Mouse (Mus musculus) C2C12 (cell line): ENCODE measurements around the gene Tmem181a. TPM values are rescaled to one million over a fixed set of nuclear protein-coding genes. Genes with fewer than 3 reads are reported as not detected.
"Not testable (repeated sequence)": the region's sequence is repeated elsewhere in the genome, so short reads cannot be mapped to it uniquely, and the experiment has no call there.

Source experiments
- H3K27me3 ChIP-seq: one replicate; pipeline ENCODE4 v1.6.1; 2011; ENCODE audit not compliant: control insufficient read depth, insufficient read depth, insufficient read length
- H3K36me3 ChIP-seq: one replicate; pipeline ENCODE4 v1.6.1; 2011; ENCODE audit not compliant: control insufficient read depth, insufficient read depth
- H3K4me3 ChIP-seq: one replicate; pipeline ENCODE4 v1.5.1; 2011; ENCODE audit warnings: mild to moderate bottlenecking, control low read depth; ENCODE audit not compliant: poor library complexity, insufficient read depth, severe bottlenecking
- H3K79me2 ChIP-seq: one replicate; pipeline ENCODE4 v1.6.1; 2011; ENCODE audit not compliant: control insufficient read depth, insufficient read depth
- H3K79me3 ChIP-seq: one replicate; pipeline ENCODE4 v1.6.1; 2011; ENCODE audit warnings: low read depth, control low read depth
- H3ac ChIP-seq: one replicate; pipeline ENCODE3; 2011; ENCODE audit warnings: low read depth; ENCODE audit not compliant: control insufficient read depth, insufficient read length
- CEBPB ChIP-seq: IDR thresholded peaks from one replicate; pipeline ENCODE4 v1.6.1; 2011; ENCODE audit warnings: low read depth, mild to moderate bottlenecking, control low read depth, moderate library complexity
- CTCF ChIP-seq: IDR thresholded peaks from one replicate; pipeline ENCODE4 v1.5.1; 2011; ENCODE audit not compliant: control insufficient read depth, insufficient read depth, insufficient read length
- FOSL1 ChIP-seq: IDR thresholded peaks from one replicate; pipeline ENCODE4 v1.8.0; 2011; ENCODE audit warnings: mild to moderate bottlenecking, low read length; ENCODE audit not compliant: poor library complexity, insufficient read depth, severe bottlenecking
- MAX ChIP-seq: IDR thresholded peaks from one replicate; pipeline ENCODE4 v1.6.1; 2011; ENCODE audit warnings: mild to moderate bottlenecking, control low read depth
- MYOD1 ChIP-seq: IDR thresholded peaks from one replicate; pipeline ENCODE4 v1.6.1; 2011; ENCODE audit warnings: low read depth; ENCODE audit not compliant: control insufficient read depth, insufficient read length
- MYOG ChIP-seq: IDR thresholded peaks from one replicate; pipeline ENCODE4 v1.6.1; 2011; ENCODE audit not compliant: control insufficient read depth, insufficient read length; ENCODE audit errors: extremely low read depth
- USF1 ChIP-seq: IDR thresholded peaks from one replicate; pipeline ENCODE4 v1.6.1; 2011; ENCODE audit warnings: low read depth, mild to moderate bottlenecking, control low read depth, moderate library complexity
- long read RNA-seq, 2 experiments: library from polyadenylated mRNA; unstranded; transcript quantifications; one replicate each; pipeline ENCODE4 v2.0.0; 2019 to 2020
- polyA plus RNA-seq: library from polyadenylated mRNA; unstranded; fragments of >200 nt; fragmentation: generic; extraction: Trizol; gene quantifications from one replicate; pipeline ENCODE4 v1.2.1, GENCODE M21; 2012; ENCODE audit warnings: missing spikeins

Tmem181a gene
- polyA plus RNA-seq = 7.1 TPM
- long read RNA-seq, experiment 1, full-length matches to known transcripts = 28 of 46 reads
- long read RNA-seq, experiment 1, partial matches to known transcripts = 2 of 46 reads
- long read RNA-seq, experiment 1, other reads (novel, unspliced or antisense) = 16 of 46 reads
- long read RNA-seq, experiment 2, full-length matches to known transcripts = 99 of 113 reads
- long read RNA-seq, experiment 2, partial matches to known transcripts = 2 of 113 reads
- long read RNA-seq, experiment 2, other reads (novel, unspliced or antisense) = 12 of 113 reads

- not testable (repeated sequence) for H3K36me3 ChIP-seq, H3ac ChIP-seq, H3K27me3 ChIP-seq, H3K79me3 ChIP-seq, H3K4me3 ChIP-seq, H3K79me2 ChIP-seq
Measured at GRCm38 (mm10) chr17:6256400-6257069, at the start of gene Tmem181a. Gene Tmem181a (plus strand): TSS chr17:6256860.

GRCm38 (mm10) chr17:6211721-6212120 lies 44.9 kb upstream of the Tmem181a start:
- Histone ChIP-seq H3K4me3 (no peak overlapping the region), H3K36me3 (peaks cover 56% of the 10 kb centered on the region), H3ac (no peak overlapping the region), H3K27me3 (no peaks in the 10 kb centered on the region), H3K79me2 (no peaks in the 10 kb centered on the region), H3K79me3 (no peaks in the 10 kb centered on the region)
- TF ChIP-seq MYOG = no peak
- TF ChIP-seq MAX = no peak
- TF ChIP-seq USF1 = no peak
- TF ChIP-seq CEBPB = no peak
- TF ChIP-seq CTCF = no peak
- no peak for TF ChIP-seq FOSL1
- TF ChIP-seq MYOD1 = no peak

DNA sequence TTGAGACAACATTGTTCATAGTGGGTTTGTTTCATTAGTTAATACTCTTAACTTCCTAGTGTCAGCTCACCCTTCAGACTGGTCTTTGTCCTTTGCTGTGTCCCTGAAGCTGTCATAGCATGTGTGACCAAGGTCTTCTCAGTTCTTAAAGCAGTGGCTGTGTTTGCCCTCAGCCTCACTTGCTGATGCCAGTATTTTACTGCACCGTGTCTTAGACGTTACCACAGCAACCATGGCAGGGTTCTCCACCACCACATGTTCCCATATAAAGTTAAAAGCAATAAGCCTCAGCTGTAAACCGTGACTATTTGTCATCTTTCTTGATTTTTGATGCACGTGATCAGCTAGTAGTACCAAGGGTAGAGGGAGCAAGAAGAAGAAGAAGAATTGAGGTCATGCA lies 41.0 kb upstream of the Tmem181a start:
- Histone ChIP-seq H3K27me3 (no peaks in the 10 kb centered on the region), H3K36me3 (peaks cover 51% of the 10 kb centered on the region), H3K4me3 (no peak overlapping the region), H3K79me2 (no peaks in the 10 kb centered on the region), H3ac (no peak overlapping the region), H3K79me3 (no peaks in the 10 kb centered on the region)
- TF ChIP-seq CEBPB (no peak), MYOG (no peak), FOSL1 (no peak), MAX (no peak), MYOD1 (no peak)

GRCm38 (mm10) chr17:6216514-6216913 lies 40.1 kb upstream of the Tmem181a start:
- H3ac ChIP-seq = no peak overlapping the region
- peaks cover 51% of the 10 kb centered on the region for H3K36me3 ChIP-seq
- H3K79me2 ChIP-seq = no peaks in the 10 kb centered on the region
- no peak overlapping the region for H3K4me3 ChIP-seq
- no peaks in the 10 kb centered on the region for H3K27me3 ChIP-seq
- H3K79me3 ChIP-seq = no peaks in the 10 kb centered on the region
- no peak for TF ChIP-seq FOSL1
- TF ChIP-seq MYOD1 = no peak
- TF ChIP-seq CTCF = no peak

- H3ac ChIP-seq, H3K4me3 ChIP-seq, H3K79me2 ChIP-seq, H3K36me3 ChIP-seq, H3K27me3 ChIP-seq, H3K79me3 ChIP-seq: not testable (repeated sequence)
Measured at GRCm38 (mm10) chr17:6232633-6233032, 24.0 kb upstream of the Tmem181a start.

- H3K79me3 ChIP-seq, H3ac ChIP-seq, H3K79me2 ChIP-seq, H3K27me3 ChIP-seq, H3K4me3 ChIP-seq, H3K36me3 ChIP-seq: not testable (repeated sequence)
Measured at GRCm38 (mm10) chr17:6251298-6251697, 5.4 kb upstream of the Tmem181a start.

DNA sequence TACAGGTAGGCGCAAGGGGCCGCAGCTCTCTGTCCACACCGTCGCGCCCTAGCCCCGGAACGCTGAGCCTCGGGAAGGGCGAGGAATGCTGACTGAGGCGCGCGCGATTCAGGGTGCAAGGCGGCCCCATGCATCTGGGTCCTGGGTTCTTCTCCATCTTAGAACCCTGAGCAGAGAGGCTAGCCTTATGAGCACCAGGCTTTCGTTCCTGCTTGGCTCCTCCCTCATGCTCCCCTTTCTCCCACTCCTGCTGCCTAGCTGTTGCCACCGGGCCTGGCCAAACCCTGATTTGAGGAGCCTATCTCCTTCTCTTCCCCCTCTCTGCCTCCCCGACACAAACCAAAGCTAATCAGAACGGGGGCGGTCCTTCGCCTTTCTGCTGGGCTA lies 403 bp downstream of the Tmem181a start:
- H3K4me3 ChIP-seq, H3K27me3 ChIP-seq, H3K36me3 ChIP-seq, H3K79me3 ChIP-seq, H3ac ChIP-seq, H3K79me2 ChIP-seq: not testable (repeated sequence)

GRCm38 (mm10) chr17:6269876-6270831 lies 13.5 kb downstream of the Tmem181a start:
- not testable (repeated sequence) for H3ac ChIP-seq, H3K79me2 ChIP-seq, H3K4me3 ChIP-seq, H3K79me3 ChIP-seq, H3K36me3 ChIP-seq, H3K27me3 ChIP-seq

GRCm38 (mm10) chr17:6270840-6271239 lies 14.2 kb downstream of the Tmem181a start:
- H3K79me3 ChIP-seq, H3ac ChIP-seq, H3K4me3 ChIP-seq, H3K79me2 ChIP-seq, H3K36me3 ChIP-seq, H3K27me3 ChIP-seq: not testable (repeated sequence)
